Mouse (Mus musculus) liver, embryonic 14.5 days (tissue): ENCODE data around the gene Tpi1. TPM values are rescaled to one million over a fixed set of nuclear protein-coding genes. Genes with fewer than 3 reads are reported as not detected.

Source experiments
- ATAC-seq: fragments of 200-750 bp; cut with Nextera tagmentation; 2 replicates; pipeline ENCODE4 v1.8.0; 2017; ENCODE audit warnings: moderate number of reproducible peaks, mild to moderate bottlenecking, moderate library complexity; ENCODE audit not compliant: insufficient read depth
- DNase-seq, 3 experiments: peaks; one replicate each; pipeline ENCODE4 v3.0.0-alpha.2; 2012 to 2013; ENCODE audit warnings: low read depth in 3 of 3, low spot score in 3 of 3
- H3K27ac ChIP-seq: fragments of 300-500 bp; sonication (generic); 2 replicates; pipeline ENCODE4 v1.5.1; 2014; ENCODE audit warnings: moderate library complexity, mild to moderate bottlenecking, control low read depth, inconsistent platforms
- H3K27me3 ChIP-seq: fragments of 300-500 bp; sonication (generic); 2 replicates; pipeline ENCODE4 v1.6.1; 2014; ENCODE audit warnings: mild to moderate bottlenecking, low read length, moderate library complexity; ENCODE audit not compliant: control insufficient read depth, insufficient read depth
- H3K36me3 ChIP-seq: fragments of 300-500 bp; sonication (generic); replicated peaks from 2 replicates; pipeline ENCODE4 v1.6.1; 2014; ENCODE audit warnings: low read depth; ENCODE audit not compliant: control insufficient read depth, insufficient read depth
- H3K4me1 ChIP-seq, 2 experiments: fragments of 200-500 bp in 1 of 2; fragments of 300-500 bp in 1 of 2; sonication (generic) in 1 of 2; replicated peaks; 2 replicates each; pipeline ENCODE4 v1.6.1; 2012 to 2014; ENCODE audit warnings: antibody characterized with exemption in 1 of 2, inconsistent platforms in 1 of 2, low read length in 1 of 2; ENCODE audit not compliant: control insufficient read depth in 2 of 2, insufficient read depth in 2 of 2
- H3K4me2 ChIP-seq: fragments of 300-500 bp; sonication (generic); 2 replicates; pipeline ENCODE4 v1.6.1; 2014; ENCODE audit warnings: low read depth, mild to moderate bottlenecking, control low read depth, moderate library complexity
- H3K4me3 ChIP-seq, 2 experiments: fragments of 200-500 bp in 1 of 2; fragments of 300-500 bp in 1 of 2; sonication (generic) in 1 of 2; 2 replicates each; pipeline ENCODE4 v1.5.1; 2012 to 2014; ENCODE audit warnings: low read depth in 2 of 2, low read length in 2 of 2, mild to moderate bottlenecking in 2 of 2, control low read depth in 1 of 2, inconsistent platforms in 1 of 2, moderate library complexity in 1 of 2; ENCODE audit not compliant: insufficient read depth in 1 of 2
- H3K9ac ChIP-seq: fragments of 300-500 bp; sonication (generic); replicated peaks from 2 replicates; pipeline ENCODE4 v1.6.1; 2014; ENCODE audit warnings: mild to moderate bottlenecking, control low read depth, moderate library complexity
- H3K9me3 ChIP-seq: fragments of 300-500 bp; sonication (generic); 2 replicates; pipeline ENCODE4 v1.6.1; 2016; ENCODE audit warnings: low read length, mixed read lengths; ENCODE audit not compliant: control insufficient read depth
- CTCF ChIP-seq: IDR thresholded peaks from 2 replicates; pipeline ENCODE4 v1.5.1; 2016; ENCODE audit warnings: antibody characterized with exemption, low read depth, control low read depth
- EP300 ChIP-seq: IDR thresholded peaks from 2 replicates; pipeline ENCODE4 v1.6.1; 2016; ENCODE audit warnings: antibody characterized with exemption, low read depth
- WGBS: fragments of 180-500 bp; shearing (Covaris S2); extraction: QIAGEN DNeasy Blood & Tissue Kit; methylation state at CpG from one replicate; pipeline ENCODE4 v1.1.7; 2014; ENCODE audit not compliant: insufficient replicate concordance; 5-methylcytosine and 5-hydroxymethylcytosine counted together
- polyA plus RNA-seq, 2 experiments: library from polyadenylated mRNA; depleted of rRNA in 1 of 2; stranded (reverse) in 1 of 2; unstranded in 1 of 2; fragments of >200 nt; fragmentation: Nextera tagmentation in 1 of 2; extraction: Ambion mirVana in 1 of 2; gene quantifications; 2 replicates each; pipeline versions ENCODE4 v1.2.1 to v1.2.3; 2012 to 2014

Gene Tpi1
- polyA plus RNA-seq, 2 experiments: 292 to 420 TPM

- Histone ChIP-seq H3K27ac (no peak within 1 kb of the TSS), H3K9me3 (no peaks in the 10 kb centered on the region), H3K4me3 (no peak within 1 kb of the TSS), H3K4me1 (no peaks in the 10 kb centered on the region; a peak in 1 of 4 replicates), H3K4me2 (no peak within 1 kb of the TSS), H3K36me3 (no peaks in the 10 kb centered on the region), H3K27me3 (no peaks in the 10 kb centered on the region), H3K9ac (no peak within 1 kb of the TSS)
- no peak for DNase-seq
- no peak for ATAC-seq
- 21% methylated on average over 15 of the region's 15 CpGs for WGBS
- TF ChIP-seq EP300 (no peak), CTCF (no peak)
Measured at GRCm38 (mm10) chr6:124840241-124841167, 26.4 kb upstream of the Tpi1 start, which contains the start of gene Gnb3. Gene Gnb3, minus strand, starts transcription at chr6:124840275.

GRCm38 (mm10) chr6:124839805-124840204 is 25.7 kb upstream of the Tpi1 start:
- TF ChIP-seq CTCF (no peak), EP300 (no peak)
- WGBS: 14% methylated on average over 8 of the region's 8 CpGs
- ATAC-seq (no peak), DNase-seq (no peak)
- H3K27ac ChIP-seq: no peak overlapping the region
- peaks cover under 1% of the 10 kb centered on the region for H3K36me3 ChIP-seq
- no peaks in the 10 kb centered on the region for H3K27me3 ChIP-seq
- no peak overlapping the region for H3K4me2 ChIP-seq
- no peaks in the 10 kb centered on the region for H3K9me3 ChIP-seq
- H3K9ac ChIP-seq: no peak overlapping the region
- no peaks in the 10 kb centered on the region; a peak in 1 of 4 replicates for H3K4me1 ChIP-seq
- H3K4me3 ChIP-seq: no peak overlapping the region

- Histone ChIP-seq H3K9me3 (no peaks in the 10 kb centered on the region), H3K27me3 (no peaks in the 10 kb centered on the region), H3K9ac (no peak overlapping the region), H3K36me3 (peaks cover 34% of the 10 kb centered on the region), H3K4me3 (no peak overlapping the region), H3K4me1 (peaks cover 0 to 1% of the 10 kb centered on the region in 2 experiments; a peak in 1 of 4 replicates), H3K27ac (no peak overlapping the region), H3K4me2 (no peak overlapping the region)
- 74% methylated on average over 7 of the region's 7 CpGs for WGBS
- ATAC-seq (no peak), DNase-seq (no peak)
- TF ChIP-seq EP300: no peak
- TF ChIP-seq CTCF: no peak
Measured at GRCm38 (mm10) chr6:124836411-124836810, 22.3 kb upstream of the Tpi1 start.

GRCm38 (mm10) chr6:124835531-124835930 is 21.4 kb upstream of the Tpi1 start:
- no peak overlapping the region for H3K4me2 ChIP-seq
- peaks cover 2 to 4% of the 10 kb centered on the region in 2 experiments; a peak in 3 of 4 replicates for H3K4me1 ChIP-seq
- H3K36me3 ChIP-seq: peaks cover 37% of the 10 kb centered on the region

GRCm38 (mm10) chr6:124834512-124835081 is 20.5 kb upstream of the Tpi1 start:
- TF ChIP-seq CTCF (no peak), EP300 (no peak)
- H3K9me3 ChIP-seq: no peaks in the 10 kb centered on the region
- H3K4me3 ChIP-seq: no peak overlapping the region
- no peak for ATAC-seq
- H3K27me3 ChIP-seq: no peaks in the 10 kb centered on the region
- 72% methylated on average over 6 of the region's 6 CpGs for WGBS
- H3K27ac ChIP-seq: no peak overlapping the region
- peaks cover 2 to 4% of the 10 kb centered on the region in 2 experiments; a peak in 3 of 4 replicates for H3K4me1 ChIP-seq
- DNase-seq: no peak
- H3K36me3 ChIP-seq: peaks cover 37% of the 10 kb centered on the region
- H3K4me2 ChIP-seq: no peak overlapping the region
- no peak overlapping the region for H3K9ac ChIP-seq

More at GRCm38 (mm10) chr6:124835531-124835930, 21.4 kb upstream of the Tpi1 start:
- ATAC-seq (no peak), DNase-seq (no peak)
- Histone ChIP-seq H3K27me3 (no peaks in the 10 kb centered on the region), H3K9ac (no peak overlapping the region), H3K4me3 (no peak overlapping the region), H3K9me3 (no peaks in the 10 kb centered on the region), H3K27ac (no peak overlapping the region)
- TF ChIP-seq EP300 (no peak), CTCF (no peak)
- 90% methylated on average over 10 of the region's 10 CpGs for WGBS
